Mouse (Mus musculus) ES-Bruce4 (cell line): ENCODE results near the gene Disp1.

Experiments used
- CTCF ChIP-seq: IDR thresholded peaks from one replicate; pipeline ENCODE4 v1.8.1; 2011; ENCODE audit warnings: low read depth, low read length
- POLR2A ChIP-seq: IDR thresholded peaks from one replicate; pipeline ENCODE4 v1.8.1; 2011; ENCODE audit warnings: low read length; ENCODE audit not compliant: insufficient read depth

DNA sequence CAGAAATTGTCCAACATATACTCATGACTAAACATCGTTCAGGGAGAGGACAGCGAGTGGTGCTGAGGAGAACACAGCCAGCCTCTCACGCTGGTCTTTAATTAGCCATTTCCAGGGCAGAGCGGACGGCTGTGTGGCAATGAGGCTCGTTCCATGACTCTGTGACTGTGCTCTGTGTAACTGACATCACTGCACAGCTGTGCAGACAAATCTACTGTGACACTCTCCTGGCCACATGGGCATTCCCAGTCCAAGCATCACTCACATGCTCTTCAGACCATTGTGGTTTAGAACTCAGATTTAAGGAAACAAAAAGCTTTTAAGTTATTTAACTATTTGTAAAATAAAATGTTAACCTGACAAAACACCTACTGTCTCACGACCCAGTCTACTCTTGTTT lies 62.1 kb downstream of the Disp1 start:
- TF ChIP-seq CTCF (no peak), POLR2A (no peak)
